Mouse (Mus musculus) megakaryocyte, embryonic 14.5 days (primary cell): ENCODE results near the gene Anln.

Source experiments
- FLI1 ChIP-seq: IDR thresholded peaks from 2 replicates; pipeline ENCODE4 v1.6.1; 2012; ENCODE audit warnings: low read length, inconsistent platforms, mixed read lengths
- GATA1 ChIP-seq: IDR thresholded peaks from 3 replicates; pipeline ENCODE4 v1.6.1; 2012; ENCODE audit warnings: mixed read lengths, low read length, inconsistent platforms, borderline replicate concordance

- no peak for TF ChIP-seq GATA1
- TF ChIP-seq FLI1, result no peak
Observed at GRCm38 (mm10) chr9:22402001-22402400, 13.0 kb upstream of the Anln start.
